Mouse (Mus musculus) adipocyte (in vitro differentiated cells): ENCODE data around the gene Syp.

Source experiments
- DNase-seq: peaks from one replicate; pipeline ENCODE4 v3.0.0-alpha.2; 2016; ENCODE audit warnings: low spot score

Syp gene

DNA sequence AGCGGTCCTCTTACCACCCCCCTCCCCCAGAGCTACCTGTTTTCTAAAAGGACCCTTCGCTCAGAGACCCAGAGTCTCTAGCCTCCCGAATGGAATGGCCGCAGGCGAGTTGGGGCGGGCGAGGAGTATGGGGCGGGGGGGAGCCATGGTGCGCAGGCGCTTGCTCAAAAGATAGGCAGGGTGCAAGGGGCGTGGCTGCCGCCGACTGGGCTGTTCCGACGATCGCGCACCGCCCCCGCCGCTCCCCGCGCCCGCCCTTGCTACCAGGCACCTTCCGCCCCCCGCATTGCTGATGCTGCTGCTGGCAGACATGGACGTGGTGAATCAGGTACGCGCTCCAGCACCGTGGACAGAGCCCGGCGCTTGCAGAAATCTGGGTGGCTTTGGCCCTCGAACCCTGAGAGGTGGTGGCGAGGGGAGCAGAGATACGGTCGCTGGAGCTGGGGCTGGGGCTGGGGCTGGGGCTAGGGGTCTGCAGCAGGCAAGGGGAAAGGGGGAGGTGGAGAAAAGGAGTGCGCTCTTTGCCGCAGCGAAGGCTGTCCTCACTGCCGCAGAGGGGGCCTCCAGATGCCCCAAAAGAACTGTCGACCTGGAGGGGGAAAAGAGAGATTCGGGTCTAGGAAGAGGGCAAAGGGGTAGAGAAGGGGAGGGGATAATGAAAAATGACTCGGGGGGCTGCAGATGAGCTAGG, at the start of gene Syp:
Syp (plus strand) TSS at position 71 of the 691 bp plus-strand sequence.
- no peak for DNase-seq

DNA sequence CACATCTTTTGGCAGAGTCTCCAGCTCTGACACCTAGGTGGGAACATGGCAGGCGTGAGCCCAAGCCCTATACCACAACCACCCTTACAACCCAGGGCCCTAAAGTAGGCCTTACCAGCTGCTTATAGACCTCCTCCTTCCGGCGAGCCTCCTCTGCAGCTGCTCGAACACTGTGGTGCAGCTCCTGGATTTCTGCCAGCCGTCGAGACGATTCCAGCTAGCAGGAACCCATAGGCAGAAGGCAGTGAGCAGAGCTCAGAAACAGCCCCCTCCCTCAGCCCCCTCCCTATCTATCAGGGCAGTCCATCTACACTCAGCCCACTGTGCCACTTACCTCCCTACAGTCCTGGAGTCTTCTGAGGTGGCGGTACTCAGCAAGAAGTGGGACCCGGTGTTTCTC, 42.9 kb upstream of the Syp start:
- DNase-seq: no peak

DNA sequence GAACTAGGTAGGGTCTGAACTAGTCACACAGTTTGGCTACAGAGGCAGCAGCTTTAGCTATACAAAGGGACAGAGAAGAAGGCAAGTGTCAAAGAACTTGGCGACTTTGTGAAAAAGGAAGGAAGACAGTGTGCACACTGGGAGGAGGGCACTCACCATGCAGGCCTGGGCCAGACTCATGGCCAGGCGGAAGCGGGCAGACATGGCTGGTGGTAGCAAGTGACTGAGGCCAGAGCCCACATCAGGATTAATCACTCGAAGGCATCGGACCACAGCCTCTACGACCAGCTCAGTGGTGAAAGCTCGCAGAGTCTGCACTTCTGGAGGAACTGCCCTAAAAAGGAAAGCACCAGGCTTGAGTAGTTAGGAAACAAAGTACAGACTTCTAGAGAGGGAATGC, 34.3 kb upstream of the Syp start:
- DNase-seq: no peak

DNA sequence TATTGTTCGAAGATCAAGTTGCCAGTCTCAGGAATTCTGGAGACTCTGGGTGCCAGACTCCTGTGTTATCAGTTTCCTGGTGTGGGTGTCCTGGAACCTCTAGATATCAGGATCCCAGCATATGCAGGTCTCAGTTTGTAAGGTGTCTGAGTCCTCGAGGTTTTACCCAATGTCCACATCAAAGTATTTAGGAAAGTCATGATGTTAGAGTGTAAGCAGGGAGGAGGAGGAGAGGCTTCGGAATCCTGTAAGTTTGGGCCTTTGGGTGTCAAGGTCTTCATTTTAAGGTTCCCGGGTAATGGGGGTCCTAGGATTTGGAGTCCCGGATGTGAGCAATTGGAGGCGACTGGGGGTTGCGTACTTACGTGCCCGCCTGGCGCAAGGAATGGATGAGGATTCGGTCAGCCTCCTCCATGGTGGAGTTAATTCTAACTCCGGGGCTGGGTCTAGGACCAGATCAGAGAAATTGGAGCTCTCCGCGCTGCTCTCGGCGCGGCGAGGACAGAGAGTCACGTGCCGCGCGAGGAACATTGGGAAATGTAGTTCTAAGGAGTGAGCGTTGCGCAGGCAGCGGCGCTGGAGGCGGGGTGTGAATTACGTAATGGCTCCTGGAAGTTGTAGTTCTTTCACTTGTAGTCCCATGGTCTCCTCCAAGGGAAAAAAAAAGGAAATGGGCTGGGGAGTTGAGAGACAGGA, 33.2 kb upstream of the Syp start, which contains the start of gene Ccdc22:
Ccdc22 (minus strand) TSS at position 639 of the 696 bp plus-strand sequence.
- peak; percentile 86 for DNase-seq

DNA sequence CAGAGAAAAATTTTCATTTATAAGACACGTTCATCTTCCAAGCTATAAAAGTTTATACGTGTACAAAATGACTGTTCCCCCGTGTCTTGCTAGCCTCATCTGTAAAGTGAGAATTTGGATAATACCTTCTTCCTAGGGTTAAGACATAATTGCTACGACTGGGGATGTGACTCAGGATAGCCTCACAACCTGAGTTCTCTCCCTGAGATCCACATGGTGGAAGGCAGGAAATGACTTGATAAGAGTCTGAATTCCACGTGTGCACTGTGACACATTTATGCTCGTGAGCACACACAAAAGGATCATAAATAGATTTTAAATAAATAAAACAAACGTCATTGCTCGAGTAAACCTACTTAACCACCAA, 32.7 kb upstream of the Syp start:
- DNase-seq: no peak

DNA sequence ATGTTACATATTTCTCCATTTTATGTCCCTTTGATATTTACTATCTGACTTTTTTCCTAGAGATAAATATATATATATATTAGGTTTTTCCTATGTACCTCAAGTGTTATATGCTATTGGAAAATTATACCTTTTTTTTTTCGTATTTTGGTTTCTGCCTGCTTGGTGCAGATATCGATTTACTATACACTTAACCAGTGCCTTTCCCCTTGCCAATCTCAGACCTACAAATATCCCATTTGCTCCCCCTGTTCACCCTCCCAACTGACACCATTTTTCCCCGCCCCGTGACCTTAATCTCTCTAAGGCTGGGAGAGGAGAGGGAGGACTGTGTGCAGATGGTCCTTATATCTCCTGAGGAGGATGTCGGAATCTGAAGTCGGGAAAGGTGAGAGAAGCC, 31.5 kb upstream of the Syp start, which contains the start of gene Cacna1f:
Cacna1f (plus strand) TSS at position 301 of the 400 bp plus-strand sequence.
- no peak for DNase-seq

DNA sequence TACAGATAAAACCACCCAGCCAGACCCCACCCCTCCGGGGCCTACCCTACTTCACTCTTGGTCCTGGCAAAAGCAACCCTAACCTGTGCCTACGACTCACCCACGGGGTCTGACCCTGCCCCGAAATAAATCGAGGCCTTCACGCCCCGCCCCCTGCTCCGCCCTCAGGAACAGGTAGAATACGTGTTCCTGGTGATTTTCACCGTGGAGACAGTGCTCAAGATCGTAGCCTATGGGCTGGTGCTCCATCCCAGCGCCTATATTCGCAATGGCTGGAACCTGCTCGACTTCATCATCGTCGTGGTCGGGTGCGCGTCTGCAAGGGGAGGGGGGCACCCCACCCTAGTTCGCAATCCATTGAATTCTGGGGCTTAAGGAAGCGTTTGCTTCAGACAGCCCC, 28.2 kb upstream of the Syp start:
- DNase-seq: no peak

DNA sequence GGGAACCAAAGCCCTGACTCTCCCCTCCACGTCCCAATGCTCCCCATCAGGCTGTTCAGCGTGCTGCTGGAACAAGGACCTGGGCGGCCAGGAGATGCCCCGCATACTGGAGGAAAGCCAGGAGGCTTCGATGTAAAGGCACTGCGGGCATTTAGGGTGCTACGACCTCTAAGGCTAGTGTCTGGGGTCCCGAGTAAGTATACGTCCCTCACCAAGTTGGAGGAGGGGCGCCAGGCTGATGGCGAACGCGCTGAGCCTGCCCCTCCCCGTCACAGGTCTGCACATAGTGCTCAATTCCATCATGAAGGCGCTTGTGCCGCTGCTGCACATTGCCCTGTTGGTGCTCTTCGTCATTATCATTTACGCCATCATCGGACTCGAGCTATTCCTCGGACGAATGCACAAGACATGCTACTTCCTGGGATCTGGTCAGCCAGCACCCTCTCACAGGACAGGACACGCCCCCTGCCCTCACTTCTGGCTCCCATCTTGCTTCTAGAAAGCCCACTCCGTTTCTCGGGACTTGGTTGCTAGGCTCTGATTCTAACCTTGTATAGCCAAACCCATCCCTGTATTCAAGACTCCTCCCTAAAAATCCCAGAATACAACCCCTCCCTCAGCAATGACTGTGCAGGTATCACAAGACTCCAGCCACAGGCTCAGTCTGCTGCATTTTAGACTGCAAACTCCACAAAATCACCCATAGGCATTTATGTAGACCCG, 27.6 kb upstream of the Syp start:
- DNase-seq: no peak

DNA sequence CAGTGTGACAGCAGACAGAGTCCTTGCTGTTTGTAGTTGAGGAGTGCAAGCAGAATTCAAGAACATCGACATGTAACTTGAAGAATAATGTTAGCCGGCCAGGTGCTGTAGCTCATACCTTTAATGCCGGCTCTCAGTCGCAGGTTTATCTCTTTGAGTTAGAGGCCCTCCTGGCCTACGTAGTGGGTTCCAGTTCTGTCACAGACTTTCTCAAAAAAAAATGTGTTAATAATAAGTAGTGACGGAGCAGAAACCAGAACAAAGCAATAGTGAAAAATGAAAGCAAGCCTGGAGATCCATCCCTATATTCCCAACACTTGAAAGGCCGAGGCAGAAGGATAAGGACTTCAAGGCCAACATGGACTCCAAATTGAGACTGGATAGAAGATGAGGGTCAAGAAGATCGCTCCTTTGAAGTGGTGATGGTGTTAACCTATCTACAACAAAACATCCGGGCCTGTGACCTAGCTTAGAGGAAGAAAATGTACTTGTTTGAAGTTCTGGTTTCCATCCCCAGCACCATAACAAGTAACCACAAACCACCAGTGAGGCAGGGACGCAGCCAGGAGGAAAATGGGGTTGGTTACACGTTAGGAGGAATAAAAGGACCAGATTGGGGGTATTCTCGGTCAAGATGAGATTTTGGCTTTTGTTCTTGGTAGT, 20.3 kb upstream of the Syp start:
- no peak for DNase-seq

DNA sequence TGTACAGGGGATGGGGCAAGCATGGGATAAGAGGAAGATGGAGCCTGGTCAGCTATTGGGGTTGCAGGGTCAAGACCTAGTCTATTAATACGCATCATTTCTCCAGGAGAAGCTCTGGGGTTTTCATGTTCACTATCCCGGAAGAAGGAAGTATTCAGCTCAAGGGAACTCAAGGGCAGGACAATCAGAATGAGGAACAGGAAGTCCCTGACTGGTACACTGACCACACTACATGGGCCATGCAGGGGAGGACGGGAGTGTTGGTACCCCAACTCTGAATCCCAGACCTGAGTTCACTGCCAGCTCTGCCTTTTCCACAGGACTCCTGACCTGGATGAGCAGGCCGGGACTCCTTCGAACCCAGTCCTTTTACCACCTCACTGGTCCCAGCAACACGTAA, 5.7 kb upstream of the Syp start:
- no peak for DNase-seq

DNA sequence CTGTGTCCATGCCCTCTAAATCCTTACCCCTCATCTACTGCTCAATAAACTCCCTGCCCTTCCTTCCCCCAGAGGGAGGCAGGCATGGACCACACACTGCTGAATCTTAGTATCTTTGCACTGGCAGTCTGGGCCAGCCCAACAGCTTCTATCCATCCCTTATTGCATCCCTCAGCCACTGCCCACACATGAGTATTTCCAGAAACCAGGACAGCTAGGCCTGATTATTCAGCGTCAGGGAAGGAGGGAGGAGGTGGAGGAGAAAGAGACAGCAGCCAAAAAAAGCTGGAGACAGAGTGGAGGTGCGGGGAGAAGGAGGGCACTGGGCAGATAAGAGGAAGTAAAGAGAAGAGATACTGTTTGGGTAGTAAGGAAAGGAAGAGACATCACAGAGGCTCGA, 3.2 kb upstream of the Syp start:
- DNase-seq: no peak

DNA sequence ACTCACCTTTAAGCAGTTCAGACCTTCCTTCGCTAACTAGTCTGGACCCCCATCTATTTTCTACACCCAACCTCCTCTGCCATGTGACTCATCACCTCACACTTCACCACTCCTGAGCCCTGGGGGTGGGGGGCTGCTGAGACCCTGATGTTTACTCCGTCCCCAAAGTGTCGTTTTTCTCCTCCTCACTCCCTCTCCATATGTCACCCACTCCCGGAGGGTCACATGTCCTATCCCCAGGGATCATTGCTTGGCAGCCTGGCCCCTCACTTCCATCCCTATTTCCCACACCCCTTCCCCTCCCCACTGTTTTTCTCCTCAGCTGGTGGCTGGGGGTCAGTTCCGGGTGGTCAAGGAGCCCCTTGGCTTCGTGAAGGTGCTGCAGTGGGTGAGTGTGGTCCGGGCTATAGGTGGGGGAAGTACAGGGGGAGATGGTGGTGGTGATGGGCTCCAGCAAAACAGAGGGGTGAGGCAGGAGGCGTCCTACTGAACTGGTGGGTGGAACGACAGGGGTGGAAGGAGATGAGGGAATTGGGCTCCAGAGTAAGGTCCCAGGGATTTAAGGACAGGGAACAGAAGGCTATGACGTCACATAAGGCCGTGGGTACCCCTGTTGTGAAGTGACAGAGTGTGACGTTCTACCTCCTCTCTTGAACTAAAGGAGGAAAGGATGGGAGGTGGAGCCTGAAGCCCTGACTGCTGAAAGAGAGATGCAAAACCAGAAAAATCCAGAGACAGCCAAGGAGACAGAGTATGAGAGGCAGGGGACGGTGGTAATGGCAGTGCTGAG, 1.5 kb downstream of the Syp start:
- no peak for DNase-seq

DNA sequence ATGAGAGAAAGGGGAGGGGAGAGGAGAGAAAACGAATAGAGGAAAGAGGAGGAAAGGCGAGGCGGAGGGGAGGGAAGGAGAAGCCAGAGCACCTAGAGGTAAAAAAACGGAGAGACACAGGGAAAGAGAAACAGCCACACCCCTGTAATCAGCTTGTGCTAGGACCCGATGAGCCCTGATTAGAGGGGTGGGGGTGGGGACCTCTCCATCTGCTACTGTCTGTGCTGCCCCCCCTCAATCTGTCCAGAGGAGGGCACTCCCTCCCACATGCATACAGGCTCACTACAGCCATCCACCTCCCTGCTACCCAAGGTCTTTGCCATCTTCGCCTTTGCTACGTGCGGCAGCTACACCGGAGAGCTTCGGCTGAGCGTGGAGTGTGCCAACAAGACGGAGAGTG, 2.5 kb downstream of the Syp start:
- no peak for DNase-seq

DNA sequence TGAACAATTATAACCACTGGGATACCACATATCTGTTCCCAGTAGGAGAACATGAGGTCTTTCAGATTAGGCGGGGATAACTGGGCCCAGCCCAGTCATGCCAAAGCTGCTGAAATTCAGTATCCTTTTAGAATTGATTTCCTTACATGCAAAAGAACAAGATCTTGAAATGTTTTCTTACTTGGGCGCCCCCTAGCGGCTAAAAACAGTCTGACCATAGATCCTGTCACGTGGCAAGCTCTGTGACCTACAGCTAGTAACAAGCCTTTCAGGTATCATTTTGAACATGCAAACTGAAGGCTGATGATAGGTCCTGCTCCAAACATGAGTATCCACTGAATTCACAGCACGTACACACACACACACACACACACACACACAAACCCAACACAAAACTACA, 7.1 kb downstream of the Syp start:
- peak; percentile 85 for DNase-seq

DNA sequence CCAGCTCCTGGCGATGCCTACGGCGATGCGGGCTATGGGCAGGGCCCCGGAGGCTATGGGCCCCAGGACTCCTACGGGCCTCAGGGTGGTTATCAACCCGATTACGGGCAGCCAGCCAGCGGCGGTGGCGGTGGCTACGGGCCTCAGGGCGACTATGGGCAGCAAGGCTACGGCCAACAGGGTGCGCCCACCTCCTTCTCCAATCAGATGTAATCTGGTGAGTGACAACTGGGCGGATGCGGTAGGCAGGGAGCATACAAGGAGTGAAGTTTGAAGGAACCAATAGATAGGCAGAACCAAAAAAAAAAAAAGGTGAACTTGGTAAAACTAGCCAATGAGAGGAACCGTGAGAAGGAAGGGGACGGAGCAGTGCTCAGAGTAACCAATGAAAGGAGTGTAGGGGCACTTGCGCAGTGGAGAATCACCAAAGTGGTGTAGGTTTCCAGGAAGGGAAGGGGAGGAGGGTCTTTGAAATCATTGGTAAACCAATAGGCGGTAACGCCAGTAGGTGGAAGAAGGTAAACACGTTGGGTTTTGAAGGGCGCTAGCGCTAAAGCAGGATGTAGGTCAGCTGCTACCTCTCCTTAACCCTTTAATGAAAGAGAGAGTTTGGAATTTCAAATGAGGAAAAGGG, 10.5 kb downstream of the Syp start:
- peak; percentile 91 for DNase-seq

DNA sequence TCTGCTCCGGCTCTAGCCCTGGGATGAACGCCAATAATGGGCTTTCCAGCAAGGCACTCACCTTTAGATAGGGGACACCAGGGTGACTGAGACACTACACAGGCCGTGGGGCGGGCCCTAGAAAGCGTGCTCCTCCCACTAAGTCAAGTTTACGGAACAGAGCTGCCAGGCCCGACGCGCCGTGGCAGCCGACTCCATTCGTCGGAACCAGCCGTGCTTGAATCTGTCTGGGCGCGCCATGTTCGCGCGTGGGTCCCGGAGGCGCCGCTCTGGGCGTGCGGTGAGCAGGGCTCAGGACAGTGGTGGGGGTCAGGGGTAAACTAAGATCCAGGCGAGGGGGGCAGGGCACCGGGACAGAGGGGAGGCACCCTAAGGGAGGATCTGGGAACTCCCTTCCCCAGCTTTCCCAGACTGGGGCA, 19.0 kb downstream of the Syp start, which contains the start of gene Prickle3:
Prickle3 (plus strand) TSS at position 40 of the 419 bp plus-strand sequence.
- peak; percentile 28 for DNase-seq

DNA sequence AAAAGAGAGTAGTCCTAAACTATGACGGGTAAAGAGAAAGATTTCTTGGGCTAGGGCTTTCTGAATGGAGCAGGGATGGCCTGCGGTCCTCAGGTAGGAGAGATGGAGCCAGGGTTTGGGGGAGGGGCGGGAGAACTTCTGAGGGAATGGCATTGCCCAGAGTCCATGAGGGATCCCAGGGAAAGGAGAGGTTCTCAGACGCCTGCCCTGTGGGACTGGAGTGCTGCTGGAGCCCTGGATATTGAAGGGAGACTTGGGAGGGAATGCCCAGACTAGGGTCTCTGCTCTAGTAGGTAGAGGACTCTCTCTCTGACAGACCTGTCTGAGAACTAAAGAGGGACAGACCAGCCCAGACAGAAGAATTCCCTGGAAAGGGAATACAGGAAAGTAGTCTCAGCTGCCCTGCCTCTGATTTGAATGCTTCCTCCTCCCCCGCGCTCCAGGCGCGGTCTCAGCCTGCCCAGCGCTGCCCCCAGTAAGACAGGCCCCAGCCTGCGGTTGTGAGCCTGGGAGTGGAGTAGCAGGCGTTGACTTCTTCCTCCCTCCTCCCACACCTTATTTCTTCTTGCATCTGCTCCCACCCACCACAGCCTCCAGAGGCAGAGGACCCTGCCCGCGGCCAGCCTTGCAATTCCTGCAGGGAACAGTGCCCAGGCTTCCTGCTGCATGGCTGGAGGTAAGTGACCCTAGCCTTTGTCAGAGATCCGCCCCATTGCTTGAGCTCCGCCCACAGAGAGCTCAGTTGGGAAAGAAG, 19.9 kb downstream of the Syp start:
- DNase-seq: peak; percentile 77

DNA sequence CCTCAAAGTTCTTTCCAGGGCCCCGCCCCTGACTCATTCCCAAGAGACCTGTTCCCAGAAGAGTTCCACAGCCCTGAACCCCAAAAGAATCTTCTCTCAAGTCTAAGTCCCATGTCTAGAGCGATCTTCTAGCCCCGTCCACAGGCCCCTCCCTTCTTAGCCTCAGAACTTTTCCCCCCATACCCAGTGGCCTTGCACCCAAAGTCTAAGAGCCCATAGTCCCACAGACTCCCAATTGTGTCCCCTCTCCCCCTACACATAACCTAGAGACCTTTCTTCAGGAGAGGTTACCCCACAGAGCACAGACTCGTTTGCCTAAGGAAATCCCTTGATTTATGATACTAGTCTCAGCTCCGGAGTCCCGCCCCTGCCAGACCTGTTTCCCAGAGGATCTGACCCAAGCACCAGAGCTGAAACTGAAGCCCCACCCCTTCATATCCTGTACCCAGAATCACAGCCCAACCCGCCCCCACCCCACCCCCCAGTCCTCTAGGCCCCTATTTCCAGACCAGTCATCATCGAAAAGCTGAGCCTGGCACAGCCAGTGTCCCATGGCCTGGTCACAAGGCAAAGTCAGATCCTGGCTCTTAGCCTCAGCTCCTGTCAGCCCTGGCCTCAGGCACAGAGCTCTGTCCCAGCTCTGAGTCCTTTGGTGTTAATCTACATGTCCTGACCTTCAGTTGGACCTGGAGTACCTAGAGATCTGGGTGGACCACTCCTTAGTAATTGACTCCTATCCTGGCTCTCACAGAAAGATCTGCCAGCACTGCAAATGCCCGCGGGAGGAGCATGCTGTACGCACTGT, 20.7 kb downstream of the Syp start:
- peak; percentile 64 for DNase-seq

DNA sequence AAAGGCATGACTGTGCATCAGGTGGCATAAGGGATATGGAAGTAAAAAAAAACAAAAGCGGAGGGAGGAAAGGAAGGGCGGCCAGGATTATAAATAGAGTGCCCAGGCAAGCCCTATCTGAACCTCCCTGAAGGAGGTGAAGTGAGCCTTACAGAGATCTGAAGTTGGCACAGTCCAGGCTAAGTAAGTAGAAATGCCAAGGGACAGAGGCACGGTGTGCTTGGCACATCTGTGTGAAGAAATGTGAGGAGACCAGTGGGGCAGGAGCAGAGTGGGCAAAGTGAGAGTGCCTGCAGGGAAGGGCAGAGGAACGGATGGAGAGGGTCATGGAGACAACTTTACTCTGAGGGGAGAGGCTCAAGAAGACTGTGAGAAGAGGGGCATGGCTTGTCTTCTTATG, 22.8 kb downstream of the Syp start:
- peak; percentile 12 for DNase-seq

DNA sequence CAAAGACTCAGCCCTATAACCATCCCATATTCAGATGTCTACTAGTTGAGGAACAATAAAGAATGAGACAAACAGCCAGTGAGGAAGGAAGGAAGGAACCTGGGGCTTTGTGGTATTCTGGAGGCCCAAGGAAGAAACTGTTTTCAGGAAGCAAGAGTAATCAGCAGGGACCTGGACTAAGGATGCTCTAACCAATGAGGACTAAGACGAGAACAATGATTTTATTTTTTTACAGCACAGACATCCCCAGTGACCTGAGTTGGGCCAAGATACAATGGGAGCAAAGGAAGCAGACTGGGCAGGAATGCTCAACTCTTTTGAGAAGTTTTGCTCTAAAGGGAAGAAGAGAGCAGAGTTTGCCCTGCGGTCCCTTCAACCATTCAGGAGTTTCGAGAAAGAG, 24.7 kb downstream of the Syp start:
- DNase-seq: no peak
